Mouse (Mus musculus) liver, adult 10 weeks (tissue): ENCODE results near the gene Zfp46. TPM values are rescaled to one million over a fixed set of nuclear protein-coding genes. Genes with fewer than 3 reads are reported as not detected.

Experiments used
- polyA plus RNA-seq: library from polyadenylated mRNA; stranded (reverse); fragments of 350-450 nt; fragmentation: Illumina TruSeq; extraction: RNeasy Lipid Tissue Mini Kit (QIAGEN cat#74804); gene quantifications from one replicate; pipeline ENCODE4 v1.2.3, GENCODE M21; 2014; ENCODE audit warnings: low read depth, low replicate concordance

Zfp46 gene
- polyA plus RNA-seq = 2.1 TPM

GRCm38 (mm10) chr4:136284455-136284854 is at the start of gene Zfp46:
Gene Zfp46 (plus strand): TSS chr4:136284683.

GRCm38 (mm10) chr4:136247729-136248463 is 36.6 kb upstream of the Zfp46 start, which contains the start of gene Tcea3:
Gene Tcea3 (plus strand): TSS chr4:136247729.

GRCm38 (mm10) chr4:136310229-136311041 is 26.0 kb downstream of the Zfp46 start, which contains the start of gene Hnrnpr:
Gene Hnrnpr (plus strand): TSS chr4:136310942.

Other genes starting within 250 kb of the Zfp46 start
- gene Rpl11, start 231.3 kb upstream of the Zfp46 start, polyA plus RNA-seq = 195 TPM
- 15.2 TPM for gene Id3, start 141.2 kb upstream of the Zfp46 start, polyA plus RNA-seq
- gene E2f2, start 112.3 kb upstream of the Zfp46 start, polyA plus RNA-seq = 0.11 TPM
- 1.1 TPM for gene Asap3, start 78.3 kb upstream of the Zfp46 start, polyA plus RNA-seq
- 32.7 TPM for gene Tcea3, start 37.0 kb upstream of the Zfp46 start, polyA plus RNA-seq
- gene Hnrnpr, start 26.3 kb downstream of the Zfp46 start, polyA plus RNA-seq = 44.7 TPM
- gene Htr1d, start 138.8 kb downstream of the Zfp46 start, polyA plus RNA-seq = not detected
- not detected for gene 6030445D17Rik, start 177.6 kb downstream of the Zfp46 start, polyA plus RNA-seq
- gene Luzp1, start 185.1 kb downstream of the Zfp46 start, polyA plus RNA-seq = 7.8 TPM